Mouse (Mus musculus): ENCODE data around the gene Ube2g2.

DNA sequence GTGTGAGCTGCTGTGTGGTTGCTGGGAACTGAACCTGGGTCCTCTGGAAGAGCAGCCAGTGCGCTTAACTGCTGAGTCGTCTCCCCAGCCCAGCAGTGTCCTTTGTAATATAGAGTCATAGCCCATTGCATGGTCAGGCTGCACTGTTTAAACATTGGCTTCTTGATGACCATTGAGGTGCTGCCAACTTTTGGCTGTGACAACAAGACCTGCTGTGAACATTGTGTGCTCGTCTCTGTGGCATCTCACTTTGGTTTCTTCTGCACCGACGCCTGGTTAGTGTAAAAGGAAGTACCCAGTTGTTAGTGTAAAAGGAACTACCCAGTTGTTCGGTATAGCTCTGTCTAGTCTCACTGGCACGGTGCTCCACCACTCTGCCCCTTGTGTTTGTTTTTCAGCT lies 4.5 kb downstream of the Ube2g2 start:
- TF ChIP-seq CTCF (IDR thresholded peaks at IDR 0.05; ENCODE audit: insufficient read depth, low read depth, low read length) (no peak), POLR2A (IDR thresholded peaks at IDR 0.05; ENCODE audit: insufficient read depth, low read depth, low read length) (no peak)
